Mouse (Mus musculus) lung, adult 2 months (tissue): ENCODE data around the gene Camkmt. TPM values are rescaled to one million over a fixed set of nuclear protein-coding genes. Genes with fewer than 3 reads are reported as not detected.

ENCODE experiments used
- DNase-seq: peaks from one replicate; pipeline ENCODE4 v3.0.0; 2022
- H3K4me1 ChIP-seq: fragments of 200-500 bp; 2 replicates; pipeline ENCODE4 v1.6.1; 2011; ENCODE audit warnings: low read length; ENCODE audit not compliant: control insufficient read depth, insufficient read depth
- H3K4me3 ChIP-seq: fragments of 200-500 bp; replicated peaks from 2 replicates; pipeline ENCODE3; 2011; ENCODE audit warnings: low read depth, mild to moderate bottlenecking, control low read depth, low read length; ENCODE audit errors: extremely low read depth
- CTCF ChIP-seq: fragments of 200-500 bp; IDR thresholded peaks from 2 replicates; pipeline ENCODE4 v1.5.1; 2011; ENCODE audit warnings: mild to moderate bottlenecking, low read length, control low read depth; ENCODE audit not compliant: insufficient read depth
- POLR2A ChIP-seq: fragments of 200-500 bp; IDR thresholded peaks from 2 replicates; pipeline ENCODE4 v1.6.1; 2011; ENCODE audit warnings: low read depth, mild to moderate bottlenecking, control low read depth, low read length, borderline replicate concordance; ENCODE audit errors: extremely low read depth
- WGBS: fragments of 180-500 bp; shearing (Covaris S2); methylation state at CpG from one replicate; pipeline ENCODE4 v1.1.7; 2018; 5-methylcytosine and 5-hydroxymethylcytosine counted together
- polyA plus RNA-seq: library from polyadenylated mRNA; depleted of rRNA; stranded (reverse); fragments of >200 nt; gene quantifications from 2 replicates; pipeline ENCODE4 v1.2.3, GENCODE M21; 2012

Camkmt gene
- polyA plus RNA-seq, 1 experiment = 1.8 TPM

DNA sequence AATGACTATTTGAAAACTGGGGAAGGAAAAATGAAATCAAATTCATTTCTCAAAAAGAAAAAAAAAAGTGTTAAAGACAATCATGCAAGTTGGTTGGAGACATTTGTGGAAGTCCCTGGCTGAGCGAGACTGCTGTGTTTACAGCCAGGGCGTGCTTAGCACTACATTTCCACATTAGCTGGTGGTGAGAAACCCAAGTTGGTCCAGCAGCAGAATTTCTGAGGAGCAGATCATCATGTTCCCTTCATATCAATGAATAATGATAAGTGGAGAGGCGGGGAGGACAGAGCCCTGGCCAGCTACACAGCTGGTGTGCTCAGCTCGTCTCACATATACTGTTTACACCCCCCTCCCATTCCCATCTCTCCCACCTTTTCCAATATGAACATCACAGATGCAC lies 292.0 kb downstream of the Camkmt start:
- no peak for DNase-seq
- TF ChIP-seq POLR2A (no peak), CTCF (no peak)
- 58% methylated on average over 4 of the region's 4 CpGs for WGBS
- no peaks in the 10 kb centered on the region for H3K4me1 ChIP-seq
- H3K4me3 ChIP-seq = no peak overlapping the region

DNA sequence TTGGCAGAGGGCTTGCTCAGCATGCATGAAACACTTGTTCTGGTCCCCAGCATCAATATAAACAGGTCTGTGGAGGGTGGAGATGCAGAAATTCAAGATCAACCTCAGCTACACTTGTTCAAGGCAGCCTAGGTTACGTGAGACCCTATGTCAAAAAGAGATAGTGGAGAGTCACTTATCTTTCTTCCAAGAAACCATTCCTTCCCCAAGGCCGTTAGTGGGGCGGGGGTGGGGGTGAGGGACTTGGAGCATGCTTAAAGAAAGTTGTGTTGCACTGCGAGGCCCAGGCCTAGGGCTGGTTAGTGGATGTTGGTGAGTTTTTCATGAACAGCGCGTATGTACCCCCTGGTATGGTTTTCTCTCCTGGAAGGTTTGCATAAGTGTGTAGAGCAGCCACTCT lies 292.6 kb downstream of the Camkmt start:
- no peak for TF ChIP-seq POLR2A
- 84% methylated on average over 6 of the region's 6 CpGs for WGBS
- Histone ChIP-seq H3K4me1 (no peaks in the 10 kb centered on the region), H3K4me3 (no peak overlapping the region)
- DNase-seq = no peak

DNA sequence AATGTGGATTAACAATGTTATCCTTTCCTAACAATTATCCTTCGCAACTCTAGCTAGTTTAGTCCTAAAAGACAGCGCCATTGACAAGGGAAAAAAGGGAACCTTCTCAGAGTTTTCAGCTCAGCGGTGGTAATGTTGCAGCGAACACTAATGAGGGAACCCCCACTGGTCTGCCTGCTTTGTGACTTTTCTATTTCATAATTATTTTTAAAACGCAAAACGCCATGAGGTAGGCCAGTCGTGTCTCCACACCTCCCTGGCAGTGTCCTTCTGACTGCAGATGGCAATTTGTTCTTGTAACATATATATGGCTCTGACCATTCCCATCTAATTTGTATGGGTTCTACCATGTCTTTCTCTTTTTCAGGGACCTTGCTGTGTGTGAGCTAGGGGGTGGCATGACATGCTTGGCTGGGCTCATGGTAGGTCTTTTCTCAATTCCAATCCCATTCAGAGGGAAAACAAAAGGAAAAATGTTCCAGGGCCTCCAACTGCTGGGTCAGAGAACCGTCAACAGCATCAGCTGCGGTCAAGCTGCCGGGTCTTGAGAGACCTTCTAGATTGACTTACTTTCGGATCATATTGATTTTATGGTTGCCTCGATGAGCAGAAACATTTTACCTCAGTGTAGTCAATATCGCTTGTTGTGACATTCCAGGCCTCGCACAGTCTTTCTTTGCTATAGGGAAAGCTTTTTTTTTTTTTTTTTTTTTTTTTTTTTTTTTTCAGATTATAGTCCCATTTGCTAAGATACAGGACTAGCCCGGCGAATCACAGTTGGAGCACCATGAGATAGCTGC lies 302.9 kb downstream of the Camkmt start:
- WGBS = 89% methylated on average over 16 of the region's 16 CpGs
- DNase-seq = no peak

DNA sequence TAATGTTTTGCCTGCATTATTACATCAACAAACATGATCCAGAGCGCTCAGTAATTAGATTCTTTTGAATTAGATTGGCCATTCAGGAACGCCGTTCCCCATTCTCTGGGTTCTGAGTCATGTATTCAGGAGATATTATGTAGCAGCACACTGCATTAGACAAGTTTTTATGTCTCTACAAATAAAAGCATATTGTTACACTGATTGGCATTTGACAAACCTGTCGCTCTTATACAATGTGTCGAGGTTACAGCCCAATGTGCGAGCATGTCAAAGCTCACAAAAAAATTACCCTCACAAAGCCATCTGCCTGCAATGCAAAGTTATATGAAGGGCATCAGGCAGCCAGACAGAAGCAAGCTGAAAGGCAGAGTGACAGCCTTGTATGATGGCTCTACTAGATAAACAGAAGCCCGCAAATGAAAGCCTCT lies 303.6 kb downstream of the Camkmt start:
- no peak for DNase-seq
- Histone ChIP-seq H3K4me3 (no peak overlapping the region), H3K4me1 (no peaks in the 10 kb centered on the region)
- WGBS = 90% methylated on average over 7 of the region's 7 CpGs
- TF ChIP-seq POLR2A = no peak
- no peak for TF ChIP-seq CTCF

More for the DNA sequence above, 302.9 kb downstream of the Camkmt start:
- no peak overlapping the region for H3K4me3 ChIP-seq
- TF ChIP-seq POLR2A = no peak
- no peak for TF ChIP-seq CTCF
- H3K4me1 ChIP-seq = no peaks in the 10 kb centered on the region

DNA sequence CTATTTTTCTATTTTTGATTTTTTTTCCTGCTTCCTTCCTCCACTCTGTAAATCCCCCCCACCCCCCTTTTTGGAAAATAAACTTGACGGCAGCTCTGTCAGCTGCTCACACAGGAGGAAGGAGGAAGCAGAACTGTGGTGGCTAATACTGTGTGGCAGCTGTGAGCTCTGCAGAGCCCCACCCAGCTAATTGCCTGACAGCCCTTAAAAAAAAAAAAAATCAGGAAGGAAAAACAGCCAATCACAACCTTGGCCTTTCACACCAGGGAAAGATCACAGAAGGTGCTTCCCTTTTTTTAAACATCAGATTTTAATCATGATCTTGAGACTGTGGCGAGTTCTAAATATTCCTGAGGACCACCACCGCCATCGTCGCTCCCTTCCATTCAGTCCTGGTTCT lies 305.1 kb downstream of the Camkmt start:
- DNase-seq = no peak
- WGBS = 20% methylated on average over 5 of the region's 5 CpGs

DNA sequence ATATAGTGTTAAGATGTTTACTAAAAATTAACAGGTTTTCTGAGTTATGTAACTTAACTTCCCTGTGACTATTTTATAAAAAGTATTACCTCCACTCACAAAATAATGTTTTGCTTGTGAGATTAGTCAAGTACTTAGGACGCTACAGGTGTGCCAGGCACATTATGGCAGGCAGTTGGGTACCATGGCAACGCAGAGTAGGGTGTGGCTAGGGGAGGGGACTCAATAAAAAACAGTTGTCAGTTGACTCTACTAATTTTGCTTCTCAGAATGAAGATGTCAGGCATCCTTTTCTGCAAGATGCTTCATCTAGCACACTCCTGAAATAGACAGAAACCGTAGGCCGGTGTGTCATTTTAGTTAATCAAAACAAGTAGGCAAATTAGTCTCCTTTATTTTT lies 310.4 kb downstream of the Camkmt start:
- WGBS = 67% methylated on average over 4 of the region's 4 CpGs
- no peak for TF ChIP-seq CTCF
- no peak for TF ChIP-seq POLR2A
- no peaks in the 10 kb centered on the region for H3K4me1 ChIP-seq
- H3K4me3 ChIP-seq = no peak overlapping the region
- no peak for DNase-seq

More for the DNA sequence above, 305.1 kb downstream of the Camkmt start:
- Histone ChIP-seq H3K4me3 (no peak overlapping the region), H3K4me1 (no peaks in the 10 kb centered on the region)
- TF ChIP-seq POLR2A (no peak), CTCF (no peak)

DNA sequence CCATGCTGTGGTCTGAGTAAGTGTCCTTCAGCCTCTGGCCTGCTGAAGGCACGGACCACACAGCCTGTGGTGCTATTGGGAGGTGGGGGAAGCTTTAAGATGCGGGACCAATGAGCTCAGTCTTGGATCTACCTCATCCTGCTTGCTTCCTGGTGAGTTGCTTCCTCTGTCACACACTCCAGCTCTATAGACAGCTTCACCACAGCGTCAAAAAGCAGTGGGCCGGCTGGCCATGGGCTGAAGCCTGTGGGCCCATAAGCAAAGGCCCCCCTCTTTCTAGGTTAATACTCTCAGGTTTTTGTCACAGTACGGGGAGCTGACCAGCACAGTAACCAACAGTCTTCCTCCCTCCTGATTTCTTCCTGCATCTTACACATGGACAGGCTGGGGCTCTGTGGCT lies 314.8 kb downstream of the Camkmt start:
- DNase-seq = no peak
- H3K4me3 ChIP-seq = no peak overlapping the region
- 79% methylated on average over 5 of the region's 5 CpGs for WGBS
- no peak for TF ChIP-seq CTCF
- TF ChIP-seq POLR2A = no peak
- no peaks in the 10 kb centered on the region for H3K4me1 ChIP-seq

DNA sequence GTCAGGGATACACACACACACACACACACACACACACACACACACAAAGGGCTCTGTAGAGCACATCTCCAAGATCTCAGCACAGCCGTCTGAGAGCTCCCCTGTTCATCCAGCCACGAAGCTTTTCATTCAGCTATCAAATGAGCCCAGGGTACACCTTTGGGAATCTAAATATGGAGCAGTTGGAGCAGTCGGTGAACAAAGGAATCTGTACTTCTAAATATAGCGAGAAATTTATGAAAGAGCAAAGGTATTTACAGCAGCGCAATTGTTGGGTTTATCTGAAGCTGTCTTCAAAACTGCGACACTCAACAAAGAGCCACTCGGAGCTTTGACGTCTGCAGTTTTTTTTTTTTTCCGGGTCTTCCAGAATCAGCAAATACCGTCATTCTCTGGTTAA lies 315.8 kb downstream of the Camkmt start:
- 85% methylated on average over 10 of the region's 10 CpGs for WGBS
- DNase-seq = no peak
- no peak for TF ChIP-seq CTCF
- no peak for TF ChIP-seq POLR2A
- Histone ChIP-seq H3K4me3 (no peak overlapping the region), H3K4me1 (no peaks in the 10 kb centered on the region)

DNA sequence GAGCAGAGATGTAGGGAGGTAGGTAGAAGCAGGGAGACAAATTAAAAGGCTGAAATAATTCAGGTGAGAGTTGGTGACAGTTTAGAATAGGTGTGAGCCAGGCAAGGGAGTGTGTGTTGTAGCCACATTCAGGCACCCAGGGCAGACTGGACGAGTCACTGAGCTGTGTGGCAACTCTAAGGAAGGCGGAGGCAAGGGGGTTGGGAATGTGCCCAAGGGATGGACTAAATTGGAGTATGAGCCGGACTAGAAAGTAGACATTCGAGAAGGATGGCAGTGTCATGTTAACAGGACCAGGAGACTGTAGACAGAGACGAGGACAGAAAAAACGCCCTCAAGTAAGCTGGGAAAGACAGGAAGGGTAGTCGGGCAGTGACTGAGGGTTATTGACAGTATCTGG lies 338.5 kb downstream of the Camkmt start:
- no peaks in the 10 kb centered on the region for H3K4me1 ChIP-seq
- no peak overlapping the region for H3K4me3 ChIP-seq
- TF ChIP-seq POLR2A = no peak
- no peak for TF ChIP-seq CTCF
- DNase-seq = no peak
- WGBS = 81% methylated on average over 7 of the region's 7 CpGs

DNA sequence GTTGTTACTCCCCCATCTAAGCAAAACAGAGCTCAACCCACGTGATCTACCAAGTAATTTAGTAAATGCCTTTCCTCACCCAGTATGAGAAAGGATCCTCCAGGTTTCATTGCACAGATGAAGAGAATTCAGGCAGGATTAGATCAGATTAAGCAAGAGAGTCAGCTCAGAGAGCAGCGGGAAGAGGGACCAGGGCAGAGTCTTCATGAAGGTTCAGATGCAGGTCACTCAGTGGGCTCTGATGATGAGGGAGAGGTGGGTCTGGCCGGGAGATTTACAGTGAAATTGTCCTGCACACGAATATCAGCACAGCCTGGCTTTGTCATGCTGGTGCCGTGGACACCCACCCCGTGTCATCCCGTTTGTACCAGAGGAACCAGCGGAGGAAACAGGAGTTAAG lies 342.6 kb downstream of the Camkmt start:
- TF ChIP-seq POLR2A (no peak), CTCF (no peak)
- no peak for DNase-seq
- WGBS = 34% methylated on average over 8 of the region's 8 CpGs
- no peak overlapping the region for H3K4me3 ChIP-seq
- H3K4me1 ChIP-seq = no peaks in the 10 kb centered on the region

DNA sequence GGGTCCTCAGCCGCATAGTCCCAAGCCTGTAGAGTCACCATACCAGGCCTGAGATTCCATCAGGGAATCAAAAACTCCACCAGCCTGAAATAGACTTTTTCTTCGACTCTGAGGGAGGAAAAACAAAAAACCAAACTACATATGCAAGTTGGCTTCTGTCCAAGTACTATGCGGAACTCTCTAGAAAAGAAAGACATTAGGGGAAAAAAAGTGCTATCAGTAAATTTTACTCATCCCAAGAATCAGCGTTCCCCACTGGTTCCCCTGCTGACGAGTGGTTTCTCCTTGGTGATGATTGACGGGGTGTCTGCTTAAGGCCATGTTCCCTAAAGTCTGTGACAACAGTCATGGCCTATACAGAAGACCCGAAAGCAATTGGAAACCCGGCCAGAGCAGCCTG lies 352.7 kb downstream of the Camkmt start:
- H3K4me3 ChIP-seq = no peak overlapping the region
- H3K4me1 ChIP-seq = no peaks in the 10 kb centered on the region
- TF ChIP-seq CTCF (no peak), POLR2A (no peak)
- WGBS = 69% methylated on average over 8 of the region's 8 CpGs
- no peak for DNase-seq
